Mouse (Mus musculus): Measurements from ENCODE around the gene Hist1h1d. TPM values are rescaled to one million over a fixed set of nuclear protein-coding genes. Genes with fewer than 3 reads are reported as not detected.
A peak's percentile ranks its signal among the peaks of the same experiment; 100 is the strongest.

Hist1h1d gene
- total and polyA plus RNA-seq, 3 experiments, result 0.43 to 128 (median 74.3) TPM

- Histone ChIP-seq H3K4me3 (ENCODE audit: low read depth, low read length) (peak overlapping the region; percentile 52; the same call in 1 of the 2 replicates), H3K27me3 (ENCODE audit: insufficient read depth, low read length) (no peaks in the 10 kb centered on the region), H3K4me1 (ENCODE audit: insufficient read depth, low read depth, low read length) (peaks cover 44% of the 10 kb centered on the region), H3K9me3 (replicated peaks) (no peaks in the 10 kb centered on the region), H3K36me3 (replicated peaks) (no peaks in the 10 kb centered on the region)
- no peak for TF ChIP-seq POLR2AphosphoS5 (IDR thresholded peaks at IDR 0.05; ENCODE audit: insufficient replicate concordance, low read depth, low read length)
- TF ChIP-seq TAL1 (conservative IDR thresholded peaks at IDR 0.05; ENCODE audit: low read depth, low read length), result no peak
- no peak for TF ChIP-seq GATA2 (IDR thresholded peaks at IDR 0.05; ENCODE audit: borderline replicate concordance, low read depth, low read length)
- no peak for TF ChIP-seq GATA1 (IDR thresholded peaks at IDR 0.05; ENCODE audit: borderline replicate concordance, low read length)
- TF ChIP-seq CTCF (IDR thresholded peaks at IDR 0.05; ENCODE audit: low read depth, low read length), result no peak
- DNase-seq (ENCODE audit: low spot score), result no peak
- no peak for ATAC-seq (ENCODE audit: extremely low read depth, insufficient number of reproducible peaks, low FRiP score, poor library complexity, severe bottlenecking)
Observed at GRCm38 (mm10) chr13:23526312-23526711, 26.8 kb upstream of the Hist1h1d start.

DNA sequence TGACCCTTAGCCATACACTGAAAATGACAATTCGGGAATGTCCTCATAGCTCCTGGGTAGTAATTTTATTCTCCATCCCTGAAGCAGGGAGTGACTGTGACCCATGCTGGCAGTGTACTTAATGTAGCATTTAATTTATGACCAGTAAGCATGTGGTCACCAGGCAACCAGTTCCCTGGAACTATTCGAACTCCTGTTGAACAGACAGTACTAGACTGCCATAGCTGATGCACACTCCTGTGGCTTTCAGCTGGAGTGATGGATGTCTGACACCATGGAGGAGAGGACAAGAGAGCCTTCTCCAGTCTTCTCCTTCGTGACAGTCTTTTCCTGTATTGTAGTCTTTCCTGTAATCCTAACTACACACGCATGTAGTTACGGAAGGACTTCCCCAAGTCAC is 24.1 kb upstream of the Hist1h1d start:
- no peaks in the 10 kb centered on the region for H3K9me3 ChIP-seq (replicated peaks)
- no peaks in the 10 kb centered on the region for H3K27me3 ChIP-seq (ENCODE audit: insufficient read depth, low read length)
- H3K4me1 ChIP-seq (ENCODE audit: insufficient read depth, low read depth, low read length), result peaks cover 44% of the 10 kb centered on the region
- TF ChIP-seq CTCF (IDR thresholded peaks at IDR 0.05; ENCODE audit: low read depth, low read length), result no peak
- TF ChIP-seq GATA1 (IDR thresholded peaks at IDR 0.05; ENCODE audit: borderline replicate concordance, low read length), result no peak
- no peak overlapping the region for H3K4me3 ChIP-seq (ENCODE audit: low read depth, low read length)
- no peaks in the 10 kb centered on the region for H3K36me3 ChIP-seq (replicated peaks)
- DNase-seq (ENCODE audit: low spot score) (no peak), ATAC-seq (ENCODE audit: extremely low read depth, insufficient number of reproducible peaks, low FRiP score, poor library complexity, severe bottlenecking) (no peak)

DNA sequence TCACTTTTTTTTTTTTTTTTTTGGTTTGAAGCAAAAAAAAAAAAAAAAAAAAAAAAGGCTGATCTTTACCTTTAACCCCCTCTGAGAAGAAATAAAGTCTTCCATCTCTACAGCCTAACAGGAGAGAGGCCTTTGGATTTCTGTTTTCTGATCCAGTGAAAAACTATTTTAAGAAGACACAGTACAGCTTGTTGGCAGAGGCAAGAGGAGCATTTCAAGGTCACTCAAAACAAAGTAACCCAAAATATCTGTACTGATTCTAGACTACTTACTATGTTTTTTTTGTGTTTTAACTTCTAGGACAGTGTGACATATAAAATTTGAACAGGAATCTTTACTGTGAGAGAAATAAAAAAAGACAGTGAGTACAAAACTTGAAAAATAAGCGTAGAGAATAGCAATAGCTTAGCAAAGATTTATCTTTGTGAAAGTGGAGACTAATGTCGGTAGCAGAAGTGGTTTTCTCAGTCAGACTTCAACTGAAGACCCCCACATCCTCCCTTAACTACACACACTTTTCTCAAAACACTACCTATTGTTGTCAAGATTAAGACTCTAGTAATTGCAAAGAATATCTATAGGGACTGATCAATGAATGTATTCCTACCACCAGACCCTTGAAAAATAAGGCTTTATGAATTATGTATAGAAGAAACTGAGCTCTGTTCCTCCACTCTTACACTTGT is 23.4 kb upstream of the Hist1h1d start:
- Histone ChIP-seq H3K4me3 (ENCODE audit: low read depth, low read length) (peak overlapping the region; percentile 35; the same call in 1 of the 2 replicates), H3K9me3 (replicated peaks) (no peaks in the 10 kb centered on the region), H3K27me3 (ENCODE audit: insufficient read depth, low read length) (no peaks in the 10 kb centered on the region), H3K36me3 (replicated peaks) (no peaks in the 10 kb centered on the region), H3K4me1 (ENCODE audit: insufficient read depth, low read depth, low read length) (peaks cover 40% of the 10 kb centered on the region)
- no peak for TF ChIP-seq GATA2 (IDR thresholded peaks at IDR 0.05; ENCODE audit: borderline replicate concordance, low read depth, low read length)
- no peak for TF ChIP-seq POLR2AphosphoS5 (IDR thresholded peaks at IDR 0.05; ENCODE audit: insufficient replicate concordance, low read depth, low read length)
- TF ChIP-seq CTCF (IDR thresholded peaks at IDR 0.05; ENCODE audit: low read depth, low read length), result no peak
- no peak for TF ChIP-seq TAL1 (conservative IDR thresholded peaks at IDR 0.05; ENCODE audit: low read depth, low read length)
- TF ChIP-seq GATA1 (IDR thresholded peaks at IDR 0.05; ENCODE audit: borderline replicate concordance, low read length), result no peak
- DNase-seq (ENCODE audit: low spot score) (no peak), ATAC-seq (ENCODE audit: extremely low read depth, insufficient number of reproducible peaks, low FRiP score, poor library complexity, severe bottlenecking) (no peak)

- H3K4me1 ChIP-seq (ENCODE audit: insufficient read depth, low read depth, low read length), result peaks cover 33% of the 10 kb centered on the region
- H3K9me3 ChIP-seq (replicated peaks), result no peaks in the 10 kb centered on the region
- ATAC-seq (ENCODE audit: extremely low read depth, insufficient number of reproducible peaks, low FRiP score, poor library complexity, severe bottlenecking) (no peak), DNase-seq (ENCODE audit: low spot score) (no peak)
- peak overlapping the region; percentile 69 for H3K4me3 ChIP-seq (ENCODE audit: low read depth, low read length)
- TF ChIP-seq CTCF (IDR thresholded peaks at IDR 0.05; ENCODE audit: low read depth, low read length), result no peak
- no peak for TF ChIP-seq GATA2 (IDR thresholded peaks at IDR 0.05; ENCODE audit: borderline replicate concordance, low read depth, low read length)
- H3K27me3 ChIP-seq (ENCODE audit: insufficient read depth, low read length), result no peaks in the 10 kb centered on the region
- no peaks in the 10 kb centered on the region for H3K36me3 ChIP-seq (replicated peaks)
Observed at GRCm38 (mm10) chr13:23530181-23530900, 22.7 kb upstream of the Hist1h1d start.

DNA sequence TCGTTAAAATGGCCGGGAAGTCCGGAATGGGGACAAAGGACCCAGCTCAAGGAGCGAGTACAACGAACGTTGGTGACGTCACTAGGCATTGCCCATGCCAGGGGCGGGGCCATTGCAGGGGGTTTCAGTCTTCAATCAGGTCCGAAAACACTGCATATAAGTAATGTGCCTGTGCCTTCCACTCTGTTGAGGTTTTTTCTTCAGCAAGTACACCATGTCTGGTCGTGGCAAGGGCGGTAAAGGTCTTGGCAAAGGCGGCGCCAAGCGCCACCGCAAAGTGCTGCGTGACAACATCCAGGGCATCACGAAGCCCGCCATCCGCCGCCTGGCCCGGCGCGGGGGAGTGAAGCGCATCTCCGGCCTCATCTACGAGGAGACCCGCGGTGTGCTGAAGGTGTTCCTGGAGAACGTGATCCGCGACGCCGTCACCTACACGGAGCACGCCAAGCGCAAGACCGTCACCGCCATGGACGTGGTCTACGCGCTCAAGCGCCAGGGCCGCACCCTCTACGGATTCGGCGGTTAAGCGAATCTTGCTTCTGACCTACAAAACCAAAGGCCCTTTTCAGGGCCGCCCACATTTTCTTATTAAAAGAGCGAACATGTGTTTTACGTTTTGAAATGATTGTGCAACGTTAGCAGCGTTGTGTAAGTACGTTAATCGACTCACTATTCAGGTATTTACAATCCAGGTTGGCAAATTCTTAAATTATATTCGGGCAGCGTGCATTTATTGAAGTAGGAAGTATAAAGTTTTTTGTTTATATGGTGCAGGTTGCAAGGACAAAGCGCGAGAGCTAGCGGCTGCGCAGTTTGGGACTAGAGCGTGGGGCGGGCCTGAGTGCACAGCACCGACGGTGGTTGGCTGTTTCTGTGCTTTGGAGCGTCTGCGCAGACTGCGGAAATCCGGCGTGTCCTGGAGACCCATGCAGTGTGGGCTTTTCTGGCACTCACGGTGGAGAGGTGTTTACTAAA is 21.9 kb upstream of the Hist1h1d start, which contains the start of gene Hist1h4h:
Hist1h4h (plus strand) TSS at position 150 of the 975 bp plus-strand sequence.
- Histone ChIP-seq H3K9me3 (replicated peaks) (no peaks in the 10 kb centered on the region), H3K4me3 (ENCODE audit: low read depth, low read length) (peak within 1 kb of the TSS; percentile 69), H3K4me1 (ENCODE audit: insufficient read depth, low read depth, low read length) (peaks cover 26% of the 10 kb centered on the region), H3K36me3 (replicated peaks) (no peaks in the 10 kb centered on the region), H3K27me3 (ENCODE audit: insufficient read depth, low read length) (no peaks in the 10 kb centered on the region)
- TF ChIP-seq GATA2 (IDR thresholded peaks at IDR 0.05; ENCODE audit: borderline replicate concordance, low read depth, low read length) (no peak), TAL1 (conservative IDR thresholded peaks at IDR 0.05; ENCODE audit: low read depth, low read length) (no peak), POLR2AphosphoS5 (IDR thresholded peaks at IDR 0.05; ENCODE audit: insufficient replicate concordance, low read depth, low read length) (peak; percentile 98)
- ATAC-seq (ENCODE audit: extremely low read depth, insufficient number of reproducible peaks, low FRiP score, poor library complexity, severe bottlenecking) (peak; percentile 43), DNase-seq (ENCODE audit: low spot score) (peak; percentile 51)

Data from G1E (cell line).